Mouse (Mus musculus): ENCODE data around the gene Dixdc1.

Gene Dixdc1

GRCm38 (mm10) chr9:50700921-50701691, 38.2 kb downstream of the Dixdc1 start:
- in situ Hi-C loops (cut with MboI, MseI), result no loop called here

- in situ Hi-C loops (cut with MboI, MseI), result loop anchor here (5.0 kb wide), 1 partner anchor 34 kb away; no protein-coding TSS in a partner anchor
Observed at GRCm38 (mm10) chr9:50698418-50699409, 40.6 kb downstream of the Dixdc1 start.

- in situ Hi-C loops (cut with MboI, MseI), result loop anchor here (5.0 kb wide), 1 partner anchor 35 kb away; no protein-coding TSS in a partner anchor
Observed at GRCm38 (mm10) chr9:50697706-50698041, 41.6 kb downstream of the Dixdc1 start.

GRCm38 (mm10) chr9:50696851-50697705, 42.2 kb downstream of the Dixdc1 start:
- in situ Hi-C loops (cut with MboI, MseI), result loop anchor here (5.0 kb wide), 1 partner anchor 35 kb away; no protein-coding TSS in a partner anchor

- in situ Hi-C loops (cut with MboI, MseI), result loop anchor here (5.0 kb wide), 1 partner anchor 37 kb away; no protein-coding TSS in a partner anchor
Observed at GRCm38 (mm10) chr9:50695153-50695552, 44.2 kb downstream of the Dixdc1 start.

GRCm38 (mm10) chr9:50693631-50694030, 45.7 kb downstream of the Dixdc1 start:
- in situ Hi-C loops (cut with MboI, MseI), result no loop called here

GRCm38 (mm10) chr9:50692626-50693580, 46.4 kb downstream of the Dixdc1 start:
- in situ Hi-C loops (cut with MboI, MseI), result no loop called here

GRCm38 (mm10) chr9:50686866-50687652, 52.3 kb downstream of the Dixdc1 start:
- in situ Hi-C loops (cut with MboI, MseI), result no loop called here

- in situ Hi-C loops (cut with MboI, MseI), result no loop called here
Observed at GRCm38 (mm10) chr9:50681727-50682126, 57.6 kb downstream of the Dixdc1 start.

GRCm38 (mm10) chr9:50679406-50679805, 59.9 kb downstream of the Dixdc1 start:
- in situ Hi-C loops (cut with MboI, MseI), result no loop called here

- in situ Hi-C loops (cut with MboI, MseI), result no loop called here
Observed at GRCm38 (mm10) chr9:50674771-50675170, 64.5 kb downstream of the Dixdc1 start.

- in situ Hi-C loops (cut with MboI, MseI), result no loop called here
Observed at GRCm38 (mm10) chr9:50670690-50671089, 68.6 kb downstream of the Dixdc1 start.

GRCm38 (mm10) chr9:50667579-50668498, 71.5 kb downstream of the Dixdc1 start:
- in situ Hi-C loops (cut with MboI, MseI), result no loop called here

GRCm38 (mm10) chr9:50666442-50666841, 72.9 kb downstream of the Dixdc1 start:
- in situ Hi-C loops (cut with MboI, MseI), result no loop called here

- in situ Hi-C loops (cut with MboI, MseI), result no loop called here
Observed at GRCm38 (mm10) chr9:50664826-50665225, 74.5 kb downstream of the Dixdc1 start.

GRCm38 (mm10) chr9:50660431-50660830, 78.9 kb downstream of the Dixdc1 start:
- in situ Hi-C loops (cut with MboI, MseI), result no loop called here

- in situ Hi-C loops (cut with MboI, MseI), result loop anchor here (5.0 kb wide), 1 partner anchor 37 kb away; no protein-coding TSS in a partner anchor
Observed at GRCm38 (mm10) chr9:50659392-50660217, 79.7 kb downstream of the Dixdc1 start, which contains the start of gene Dlat. TSS of gene Dlat (minus strand) at chr9:50659780.
